Mouse (Mus musculus) limb, embryonic 14.5 days (tissue): ENCODE results near the gene Scfd2. TPM values are rescaled to one million over a fixed set of nuclear protein-coding genes. Genes with fewer than 3 reads are reported as not detected.

Experiments
- ATAC-seq: fragments of 200-750 bp; cut with Nextera tagmentation; 2 replicates; pipeline ENCODE4 v1.8.0; 2017; ENCODE audit warnings: low read depth, moderate number of reproducible peaks, moderate TSS enrichment; ENCODE audit not compliant: low FRiP score
- DNase-seq: peaks from one replicate; pipeline ENCODE4 v3.0.0-alpha.2; 2015; ENCODE audit warnings: low spot score
- H3K27ac ChIP-seq: fragments of 300-500 bp; sonication (generic); replicated peaks from 2 replicates; pipeline ENCODE4 v1.5.1; 2014; ENCODE audit warnings: low read depth, mild to moderate bottlenecking, low read length, moderate library complexity, mixed read lengths
- H3K27me3 ChIP-seq: fragments of 300-500 bp; sonication (generic); 2 replicates; pipeline ENCODE4 v1.6.1; 2014; ENCODE audit warnings: low read length, mixed read lengths; ENCODE audit not compliant: control insufficient read depth, insufficient read depth
- H3K36me3 ChIP-seq: fragments of 300-500 bp; sonication (generic); 2 replicates; pipeline ENCODE4 v1.6.1; 2014; ENCODE audit warnings: mild to moderate bottlenecking, low read length, moderate library complexity, mixed read lengths; ENCODE audit not compliant: control insufficient read depth, insufficient read depth
- H3K4me1 ChIP-seq: fragments of 300-500 bp; sonication (generic); 2 replicates; pipeline ENCODE4 v1.6.1; 2014; ENCODE audit warnings: antibody characterized with exemption, low read length, mixed read lengths; ENCODE audit not compliant: control insufficient read depth, insufficient read depth
- H3K4me2 ChIP-seq: fragments of 300-500 bp; sonication (generic); replicated peaks from 2 replicates; pipeline ENCODE4 v1.6.1; 2014; ENCODE audit warnings: low read depth, mild to moderate bottlenecking, low read length, moderate library complexity; ENCODE audit not compliant: severe bottlenecking
- H3K4me3 ChIP-seq: fragments of 300-500 bp; sonication (generic); replicated peaks from 2 replicates; pipeline ENCODE4 v1.5.1; 2014; ENCODE audit warnings: low read length
- H3K9ac ChIP-seq: fragments of 300-500 bp; sonication (generic); 2 replicates; pipeline ENCODE4 v1.6.1; 2014; ENCODE audit warnings: mild to moderate bottlenecking, low read depth, low read length, moderate library complexity; ENCODE audit not compliant: severe bottlenecking
- H3K9me3 ChIP-seq: fragments of 300-500 bp; sonication (generic); 2 replicates; pipeline ENCODE4 v1.6.1; 2016; ENCODE audit warnings: low read length; ENCODE audit not compliant: control insufficient read depth
- POLR2A ChIP-seq: fragments of 200-500 bp; IDR thresholded peaks from 2 replicates; pipeline ENCODE4 v1.8.0; 2012; ENCODE audit warnings: inconsistent platforms, mild to moderate bottlenecking, moderate library complexity, borderline replicate concordance; ENCODE audit not compliant: insufficient read depth, insufficient read length; ENCODE audit errors: extremely low read depth
- WGBS: fragments of 180-500 bp; shearing (Covaris S2); extraction: QIAGEN DNeasy Blood & Tissue Kit; methylation state at CpG from one replicate; pipeline ENCODE4 v1.1.7; 2014; 5-methylcytosine and 5-hydroxymethylcytosine counted together
- polyA plus RNA-seq, 2 experiments: library from polyadenylated mRNA; depleted of rRNA in 1 of 2; stranded (reverse) in 1 of 2; unstranded in 1 of 2; fragments of >200 nt; fragmentation: Nextera tagmentation in 1 of 2; extraction: Ambion mirVana in 1 of 2; gene quantifications; 2 replicates each; pipeline versions ENCODE4 v1.2.1 to v1.2.3; 2012 to 2014

Gene Scfd2
- polyA plus RNA-seq, 2 experiments, result 9.6 to 16.2 TPM

- H3K9me3 ChIP-seq, result no peaks in the 10 kb centered on the region
- DNase-seq (no peak), ATAC-seq (no peak)
- no peak overlapping the region for H3K4me2 ChIP-seq
- no peak overlapping the region for H3K9ac ChIP-seq
- no peaks in the 10 kb centered on the region for H3K36me3 ChIP-seq
- H3K27ac ChIP-seq, result no peak overlapping the region
- TF ChIP-seq POLR2A, result no peak
- 69% methylated on average over 8 of the region's 8 CpGs for WGBS
- no peaks in the 10 kb centered on the region for H3K27me3 ChIP-seq
- no peak overlapping the region for H3K4me3 ChIP-seq
- H3K4me1 ChIP-seq, result no peaks in the 10 kb centered on the region
Observed at GRCm38 (mm10) chr5:74240298-74240697, 291.3 kb downstream of the Scfd2 start.

GRCm38 (mm10) chr5:74239369-74239768, 292.2 kb downstream of the Scfd2 start:
- Histone ChIP-seq H3K4me2 (no peak overlapping the region), H3K4me1 (no peaks in the 10 kb centered on the region), H3K4me3 (no peak overlapping the region), H3K36me3 (no peaks in the 10 kb centered on the region), H3K9ac (no peak overlapping the region), H3K9me3 (no peaks in the 10 kb centered on the region), H3K27me3 (no peaks in the 10 kb centered on the region), H3K27ac (no peak overlapping the region)
- 92% methylated on average over 1 of the region's 1 CpGs for WGBS
- DNase-seq (no peak), ATAC-seq (no peak)
- no peak for TF ChIP-seq POLR2A

- H3K27ac ChIP-seq, result no peak overlapping the region
- no peak for DNase-seq
- 0 out of 2 replicates have a peak, but pooled peaks cover 2% of the 10 kb centered on the region for H3K4me1 ChIP-seq
- no peaks in the 10 kb centered on the region for H3K27me3 ChIP-seq
- H3K9ac ChIP-seq, result no peak overlapping the region
- H3K9me3 ChIP-seq, result no peaks in the 10 kb centered on the region
- H3K4me2 ChIP-seq, result no peak overlapping the region
- no peak for TF ChIP-seq POLR2A
- H3K4me3 ChIP-seq, result no peak overlapping the region
- 89% methylated on average over 7 of the region's 7 CpGs for WGBS
- ATAC-seq, result no peak
- no peaks in the 10 kb centered on the region for H3K36me3 ChIP-seq
Observed at GRCm38 (mm10) chr5:74233808-74234207, 297.8 kb downstream of the Scfd2 start.

GRCm38 (mm10) chr5:74230525-74230924, 301.0 kb downstream of the Scfd2 start:
- H3K27ac ChIP-seq, result no peak overlapping the region
- H3K9ac ChIP-seq, result no peak overlapping the region
- DNase-seq, result no peak
- H3K36me3 ChIP-seq, result no peaks in the 10 kb centered on the region
- 0 out of 2 replicates have a peak, but pooled peaks cover 2% of the 10 kb centered on the region for H3K4me1 ChIP-seq
- H3K4me2 ChIP-seq, result no peak overlapping the region
- H3K27me3 ChIP-seq, result no peaks in the 10 kb centered on the region
- ATAC-seq, result no peak
- TF ChIP-seq POLR2A, result no peak
- no peaks in the 10 kb centered on the region for H3K9me3 ChIP-seq
- no peak overlapping the region for H3K4me3 ChIP-seq
- 93% methylated on average over 2 of the region's 2 CpGs for WGBS

GRCm38 (mm10) chr5:74229775-74230413, 301.7 kb downstream of the Scfd2 start:
- Histone ChIP-seq H3K36me3 (no peaks in the 10 kb centered on the region), H3K9me3 (no peaks in the 10 kb centered on the region), H3K4me1 (0 out of 2 replicates have a peak, but pooled peaks cover 2% of the 10 kb centered on the region), H3K4me2 (no peak overlapping the region), H3K27me3 (no peaks in the 10 kb centered on the region), H3K4me3 (no peak overlapping the region), H3K27ac (no peak overlapping the region), H3K9ac (no peak overlapping the region)
- TF ChIP-seq POLR2A, result no peak
- DNase-seq (no peak), ATAC-seq (no peak)
- 68% methylated on average over 11 of the region's 11 CpGs for WGBS
